Mouse (Mus musculus) adrenal gland, postnatal 10 days (tissue): ENCODE data around the gene Gm13305. TPM values are rescaled to one million over a fixed set of nuclear protein-coding genes. Genes with fewer than 3 reads are reported as not detected.
"Not testable (repeated sequence)": the region's sequence is repeated elsewhere in the genome, so short reads cannot be mapped to it uniquely, and the experiment has no call there.

ENCODE experiments used
- DNase-seq: peaks from one replicate; pipeline ENCODE4 v3.0.0; 2021; ENCODE audit warnings: mixed read lengths
- long read RNA-seq, 2 experiments: library from polyadenylated mRNA; stranded (forward); transcript quantifications; one replicate each; pipeline ENCODE4 v2.0.0; 2021
- total RNA-seq, 2 experiments: library from RNA; stranded (reverse); gene quantifications; 2 replicates each; pipeline ENCODE4 v1.2.3; 2021

The Gm13305 gene
- 1 to 10 TPM in 1 of 2 experiments, not detected in 1; 1.7 TPM for total RNA-seq
- long read RNA-seq, experiment 1, result 0 reads
- long read RNA-seq, experiment 2, partial matches to known transcripts, result 0 of 1 reads
- long read RNA-seq, experiment 2, other reads (novel, unspliced or antisense), result 1 of 1 reads

DNA sequence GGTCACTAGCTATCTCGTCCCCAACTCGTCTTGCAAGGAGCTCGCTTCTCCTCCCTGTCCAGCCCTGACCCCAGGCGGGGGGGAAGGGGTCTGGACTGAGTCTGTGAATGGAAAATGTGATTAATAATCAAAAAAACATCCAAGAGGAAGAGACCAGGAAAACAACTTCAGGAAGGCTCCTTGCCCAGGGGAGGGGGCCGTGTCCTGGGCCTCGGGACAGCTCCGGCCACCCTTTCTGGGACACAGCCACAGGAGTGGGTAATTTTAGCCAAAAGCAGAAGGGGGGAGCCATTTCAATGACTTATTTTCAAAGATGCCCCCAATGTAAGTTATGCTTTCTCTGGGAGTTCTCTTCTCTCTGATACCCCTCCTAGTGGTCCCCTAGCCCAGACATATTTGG, at the start of gene Gm13305:
Gene Gm13305, minus strand, starts transcription at position 101 of the 400 bp plus-strand sequence.
- not testable (repeated sequence) for DNase-seq

DNA sequence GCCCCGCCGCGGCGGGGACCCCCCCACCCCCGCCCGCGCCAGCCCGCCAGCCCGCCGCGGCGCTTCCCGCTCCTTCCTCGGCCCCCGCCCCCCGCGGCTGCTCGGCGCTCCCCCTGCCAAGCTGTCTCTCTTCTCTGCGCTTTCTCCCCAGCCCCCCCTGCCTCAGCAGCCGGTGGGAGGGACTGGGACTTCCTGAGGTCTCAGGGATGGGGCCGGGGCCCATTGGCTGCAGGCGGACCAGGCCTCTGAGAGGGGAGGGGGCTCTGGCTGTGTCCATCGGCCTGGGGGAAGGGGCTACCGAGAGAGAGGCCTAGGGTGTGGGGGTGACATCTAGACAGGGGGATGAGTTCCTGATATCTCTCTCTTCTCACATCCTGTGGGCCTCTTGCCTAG, 16.6 kb upstream of the Gm13305 start:
- not testable (repeated sequence) for DNase-seq

DNA sequence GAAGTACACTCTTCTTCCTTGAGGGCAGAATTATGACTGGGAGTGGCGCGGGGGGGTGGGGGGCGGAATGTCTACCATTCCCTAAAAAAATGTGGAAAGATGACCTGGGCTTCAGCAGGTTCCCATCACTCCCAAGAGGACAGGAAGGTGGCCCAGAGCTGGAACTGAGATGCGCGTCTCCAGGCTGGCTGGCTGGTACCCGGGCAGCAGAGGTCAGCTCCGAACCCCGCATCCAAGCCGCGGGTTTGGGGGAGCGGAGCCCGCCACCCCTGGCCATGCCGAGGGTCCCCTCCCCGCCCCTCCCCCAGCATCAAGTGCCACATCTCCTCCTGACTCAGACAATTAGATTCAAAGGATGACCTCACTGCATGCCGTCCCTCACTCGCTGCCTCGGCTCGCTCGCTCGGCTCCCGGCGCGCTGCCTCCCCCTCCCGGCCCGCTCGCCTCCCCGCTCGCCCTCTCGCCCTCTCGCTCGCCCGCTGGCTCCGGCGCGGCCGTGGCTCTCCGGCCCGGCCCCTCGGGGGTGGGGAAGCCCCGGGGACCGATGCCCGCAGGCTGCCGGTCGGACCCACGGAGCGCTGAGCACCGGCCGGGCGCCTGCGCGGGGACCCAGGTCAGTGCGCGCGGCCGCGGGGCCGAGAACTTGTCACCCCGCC, 16.0 kb upstream of the Gm13305 start:
- DNase-seq, result not testable (repeated sequence)

DNA sequence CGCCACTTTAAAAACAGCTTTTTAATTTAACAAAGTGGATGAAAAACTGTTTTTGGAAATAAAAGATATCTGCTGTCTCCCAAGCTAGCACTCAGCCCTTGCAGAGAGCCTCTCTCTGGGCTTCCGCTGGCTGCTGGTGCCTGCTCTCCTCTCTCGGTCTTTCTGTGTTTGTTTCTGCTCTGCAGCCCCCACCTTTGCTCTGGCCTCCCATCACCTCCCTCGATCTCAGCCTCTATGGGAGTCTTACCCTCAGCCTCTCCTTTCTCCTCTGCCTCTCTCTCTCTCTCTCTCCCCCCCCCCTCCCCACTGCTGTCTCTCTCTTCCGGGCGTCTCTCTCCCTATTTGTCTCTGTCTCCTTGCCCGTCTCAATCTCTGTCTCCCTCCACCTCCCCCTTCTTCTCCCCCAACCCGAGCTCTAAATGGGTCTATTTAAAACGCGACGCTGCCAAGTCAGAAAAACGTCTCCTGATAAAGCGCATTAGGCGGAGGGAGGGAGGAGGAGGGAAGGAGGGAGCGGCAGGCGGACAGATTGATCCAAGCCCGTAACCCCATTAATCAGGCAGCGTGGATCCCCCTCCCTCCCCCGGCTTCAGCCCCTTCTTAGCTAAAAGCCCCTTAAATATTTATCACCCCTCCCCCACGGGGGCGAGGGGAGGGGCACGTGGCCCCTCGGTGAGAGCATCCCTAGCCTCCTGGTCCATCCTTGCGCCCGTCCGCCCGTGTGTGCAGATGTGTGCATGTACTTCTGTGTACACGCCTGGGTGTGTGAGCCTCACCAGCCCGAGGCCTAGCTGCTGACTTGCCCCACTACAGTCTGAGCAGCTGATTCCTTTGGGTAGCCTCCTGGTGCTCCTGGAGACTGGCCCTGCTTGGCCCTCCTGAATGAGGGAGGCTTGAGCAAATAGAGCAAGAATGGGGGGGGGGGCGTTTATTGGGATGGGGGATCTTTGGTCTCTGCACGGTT, 15.1 kb upstream of the Gm13305 start:
- not testable (repeated sequence) for DNase-seq

DNA sequence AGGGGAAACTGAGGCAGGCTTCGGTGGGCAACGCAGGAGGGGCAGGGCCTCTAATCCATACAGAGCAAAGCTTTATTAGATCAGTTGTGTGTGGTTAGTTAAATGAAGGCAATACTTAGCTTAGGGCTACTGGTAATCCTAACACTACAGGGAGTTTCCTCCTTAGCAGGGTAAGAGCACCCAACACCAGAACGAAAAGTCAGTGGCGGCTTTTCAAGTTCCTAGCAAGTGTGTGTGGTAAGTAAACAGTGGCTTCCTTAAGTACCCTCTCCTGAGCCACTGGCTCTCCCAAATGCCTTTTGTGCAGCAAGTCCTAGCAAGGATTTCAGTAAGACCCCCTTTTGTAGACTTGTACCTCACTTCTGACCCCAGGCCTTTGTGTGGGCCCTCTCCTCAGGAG, 9.8 kb upstream of the Gm13305 start:
- not testable (repeated sequence) for DNase-seq

DNA sequence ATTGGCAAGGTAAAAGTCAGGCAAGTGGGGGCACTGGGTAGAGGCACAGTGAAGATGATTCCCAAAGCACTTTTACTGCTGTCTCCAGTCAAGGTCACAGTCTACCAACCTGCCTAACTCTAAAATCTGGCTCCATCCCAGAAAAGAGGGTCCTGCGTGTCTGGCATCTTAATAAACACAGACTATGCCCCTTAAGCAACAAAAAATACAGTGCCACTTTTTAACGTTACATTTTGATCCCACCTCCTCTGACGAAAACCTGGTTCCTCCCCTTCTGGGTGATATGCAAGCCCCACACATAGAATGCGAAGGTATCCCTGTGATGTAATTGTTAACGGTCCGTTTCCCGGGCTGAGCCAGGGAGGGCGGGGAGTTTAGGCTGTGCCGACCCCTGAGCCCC, 15.3 kb downstream of the Gm13305 start, which contains the start of gene Gm13306:
Gene Gm13306, plus strand, starts transcription at position 301 of the 400 bp plus-strand sequence.
- not testable (repeated sequence) for DNase-seq

DNA sequence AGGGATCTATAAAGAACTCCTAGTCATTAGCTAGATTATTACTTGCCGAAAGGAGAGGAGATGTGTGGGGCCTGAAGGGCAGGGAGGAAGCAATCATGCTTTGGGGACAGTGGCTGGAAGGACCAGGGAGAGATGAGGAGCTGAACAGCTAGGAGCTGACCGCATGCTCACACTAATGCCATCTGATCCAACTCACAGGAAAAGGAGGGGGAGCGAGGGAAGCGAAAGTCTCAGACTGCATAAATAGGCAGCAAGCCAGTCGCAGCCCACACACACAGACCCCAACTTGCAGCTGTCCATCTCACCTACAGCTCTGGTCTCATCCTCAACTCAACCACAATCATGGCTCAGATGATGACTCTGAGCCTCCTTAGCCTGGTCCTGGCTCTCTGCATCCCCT, 53.9 kb downstream of the Gm13305 start, which contains the start of gene Gm13304:
Gene Gm13304, plus strand, starts transcription at position 301 of the 400 bp plus-strand sequence.
- not testable (repeated sequence) for DNase-seq

Other genes starting within 250 kb of the Gm13305 start
- 1 to 10 TPM; 2.8 to 4.5 TPM for gene Gm20878, start 227.0 kb downstream of the Gm13305 start, total RNA-seq
- gene Fam205a4, start 202.5 kb downstream of the Gm13305 start, total RNA-seq, result under 1 TPM; 0.33 to 0.58 TPM
- gene Gm21093, start 133.9 kb downstream of the Gm13305 start, total RNA-seq, result not detected
- not detected for gene Gm3893, start 77.4 kb downstream of the Gm13305 start, total RNA-seq
- gene Gm13304, start 53.8 kb downstream of the Gm13305 start, total RNA-seq, result 10 to 100 TPM in 1 of 2 experiments, 1 to 10 TPM in 1; 9.2 to 14.2 TPM
- gene Gm13306, start 15.2 kb downstream of the Gm13305 start, total RNA-seq, result 1 to 10 TPM in 1 of 2 experiments, not detected in 1; 5.8 TPM
- gene Gm10600, start 72.0 kb upstream of the Gm13305 start, total RNA-seq, result 1 to 10 TPM; 1.3 to 1.9 TPM
- gene Ccl21b, start 87.2 kb upstream of the Gm13305 start, total RNA-seq, result not detected
- not detected for gene Gm21953, start 125.7 kb upstream of the Gm13305 start, total RNA-seq
- gene Fam205a3, start 149.7 kb upstream of the Gm13305 start, total RNA-seq, result not detected